Mouse (Mus musculus) thymus, adult 2 months (tissue): ENCODE results near the gene Fbxl4. TPM values are rescaled to one million over a fixed set of nuclear protein-coding genes. Genes with fewer than 3 reads are reported as not detected.

ENCODE experiments used
- DNase-seq: peaks from one replicate; pipeline ENCODE4 v3.0.0; 2021
- H3K27ac ChIP-seq: fragments of 200-500 bp; 2 replicates; pipeline ENCODE4 v1.5.1; 2012; ENCODE audit warnings: low read length, control low read depth; ENCODE audit not compliant: control insufficient read depth, insufficient read depth
- H3K27me3 ChIP-seq: fragments of 200-500 bp; 2 replicates; pipeline ENCODE4 v1.6.1; 2012; ENCODE audit warnings: mild to moderate bottlenecking, low read length, moderate library complexity, mixed read lengths; ENCODE audit not compliant: control insufficient read depth, insufficient read depth
- H3K36me3 ChIP-seq: fragments of 200-500 bp; 2 replicates; pipeline ENCODE4 v1.6.1; 2012; ENCODE audit warnings: mild to moderate bottlenecking, low read length, moderate library complexity; ENCODE audit not compliant: control insufficient read depth, insufficient read depth
- H3K4me1 ChIP-seq: fragments of 200-500 bp; replicated peaks from 2 replicates; pipeline ENCODE4 v1.6.1; 2012; ENCODE audit warnings: low read length; ENCODE audit not compliant: control insufficient read depth, insufficient read depth
- H3K4me3 ChIP-seq: fragments of 200-500 bp; 2 replicates; pipeline ENCODE4 v1.5.1; 2012; ENCODE audit warnings: mild to moderate bottlenecking, low read length, control low read depth, moderate library complexity; ENCODE audit not compliant: control insufficient read depth, insufficient read depth
- CTCF ChIP-seq: fragments of 200-500 bp; IDR thresholded peaks from 2 replicates; pipeline ENCODE4 v1.5.1; 2012; ENCODE audit warnings: mild to moderate bottlenecking, control low read depth, low read length, moderate library complexity, borderline replicate concordance; ENCODE audit not compliant: control insufficient read depth, poor library complexity, insufficient read depth; ENCODE audit errors: extremely low read depth
- POLR2A ChIP-seq: fragments of 200-500 bp; IDR thresholded peaks from 2 replicates; pipeline ENCODE4 v1.6.1; 2012; ENCODE audit warnings: mild to moderate bottlenecking, low read length, control low read depth, moderate library complexity; ENCODE audit not compliant: control insufficient read depth, poor library complexity, insufficient read depth; ENCODE audit errors: extremely low read depth
- WGBS: fragments of 180-500 bp; shearing (Covaris S2); methylation state at CpG from one replicate; pipeline ENCODE4 v1.1.7; 2018; 5-methylcytosine and 5-hydroxymethylcytosine counted together
- polyA plus RNA-seq: library from polyadenylated mRNA; depleted of rRNA; stranded (reverse); fragments of >200 nt; gene quantifications from 2 replicates; pipeline ENCODE4 v1.2.3, GENCODE M21; 2012

Gene Fbxl4
- polyA plus RNA-seq, 1 experiment: 15.9 TPM

- Histone ChIP-seq H3K36me3 (no peaks in the 10 kb centered on the region), H3K27ac (no peak overlapping the region), H3K4me3 (no peak overlapping the region), H3K4me1 (peaks cover 3% of the 10 kb centered on the region; the same call in 1 of the 2 replicates), H3K27me3 (no peaks in the 10 kb centered on the region)
- WGBS: 95% methylated on average over 5 of the region's 5 CpGs
- TF ChIP-seq CTCF (no peak), POLR2A (no peak)
- no peak for DNase-seq
Measured at GRCm38 (mm10) chr4:22367368-22367767, 10.0 kb downstream of the Fbxl4 start.

- Histone ChIP-seq H3K36me3 (no peaks in the 10 kb centered on the region), H3K4me1 (no peaks in the 10 kb centered on the region), H3K27me3 (no peaks in the 10 kb centered on the region), H3K27ac (no peak overlapping the region), H3K4me3 (no peak overlapping the region)
- WGBS: 92% methylated on average over 1 of the region's 1 CpGs
- TF ChIP-seq POLR2A (no peak), CTCF (no peak)
- no peak for DNase-seq
Measured at GRCm38 (mm10) chr4:22378516-22378915, 21.2 kb downstream of the Fbxl4 start.

- Histone ChIP-seq H3K4me3 (no peak overlapping the region), H3K27ac (no peak overlapping the region), H3K27me3 (no peaks in the 10 kb centered on the region), H3K4me1 (no peaks in the 10 kb centered on the region), H3K36me3 (no peaks in the 10 kb centered on the region)
- DNase-seq: no peak
- WGBS: 64% methylated on average over 6 of the region's 6 CpGs
- TF ChIP-seq POLR2A (no peak), CTCF (no peak)
Measured at GRCm38 (mm10) chr4:22380646-22381045, 23.3 kb downstream of the Fbxl4 start.

- Histone ChIP-seq H3K4me3 (no peak overlapping the region), H3K27me3 (no peaks in the 10 kb centered on the region), H3K36me3 (no peaks in the 10 kb centered on the region), H3K4me1 (no peaks in the 10 kb centered on the region), H3K27ac (no peak overlapping the region)
- no peak for DNase-seq
- WGBS: 96% methylated on average over 1 of the region's 1 CpGs
- no peak for TF ChIP-seq CTCF
- TF ChIP-seq POLR2A: no peak
Measured at GRCm38 (mm10) chr4:22383528-22384265, 26.4 kb downstream of the Fbxl4 start.

GRCm38 (mm10) chr4:22390045-22390444 is 32.7 kb downstream of the Fbxl4 start:
- no peak for TF ChIP-seq CTCF
- no peak for TF ChIP-seq POLR2A
- Histone ChIP-seq H3K36me3 (no peaks in the 10 kb centered on the region), H3K4me3 (no peak overlapping the region), H3K27me3 (no peaks in the 10 kb centered on the region), H3K27ac (no peak overlapping the region), H3K4me1 (peaks cover 3% of the 10 kb centered on the region; the same call in 1 of the 2 replicates)
- DNase-seq: no peak
- 95% methylated on average over 7 of the region's 7 CpGs for WGBS

- no peaks in the 10 kb centered on the region for H3K36me3 ChIP-seq
- no peak for TF ChIP-seq POLR2A
- TF ChIP-seq CTCF: no peak
- WGBS: 63% methylated on average over 13 of the region's 13 CpGs
Measured at GRCm38 (mm10) chr4:22392777-22393473, 35.6 kb downstream of the Fbxl4 start.

GRCm38 (mm10) chr4:22395404-22395803 is 38.1 kb downstream of the Fbxl4 start:
- Histone ChIP-seq H3K27ac (no peak overlapping the region), H3K27me3 (no peaks in the 10 kb centered on the region), H3K36me3 (no peaks in the 10 kb centered on the region), H3K4me1 (peaks cover 3% of the 10 kb centered on the region; the same call in 1 of the 2 replicates), H3K4me3 (no peak overlapping the region)
- WGBS: 90% methylated on average over 2 of the region's 2 CpGs
- no peak for DNase-seq
- TF ChIP-seq CTCF (no peak), POLR2A (no peak)

More at GRCm38 (mm10) chr4:22392777-22393473, 35.6 kb downstream of the Fbxl4 start:
- H3K27me3 ChIP-seq: no peaks in the 10 kb centered on the region
- H3K27ac ChIP-seq: no peak overlapping the region
- peaks cover 3% of the 10 kb centered on the region; the same call in 1 of the 2 replicates for H3K4me1 ChIP-seq
- H3K4me3 ChIP-seq: no peak overlapping the region
- no peak for DNase-seq
